Mouse (Mus musculus): Measurements from ENCODE around the gene Olfr285.

Gene Olfr285

GRCm38 (mm10) chr15:98317177-98317724 lies at the start of gene Olfr285:
Gene Olfr285, minus strand, starts transcription at chr15:98317353.
- no peak for DNase-seq (ENCODE audit: inconsistent age in 2 of 2, low spot score in 1 of 2)

- DNase-seq (ENCODE audit: inconsistent age in 2 of 2, low spot score in 1 of 2): no peak
Observed at GRCm38 (mm10) chr15:98340887-98341286, 23.7 kb upstream of the Olfr285 start, which contains the start of gene Olfr284. Gene Olfr284, minus strand, starts transcription at chr15:98340987.

- peak in 1 of 2 experiments; percentile 42 for DNase-seq (ENCODE audit: inconsistent age in 2 of 2, low spot score in 1 of 2)
Observed at GRCm38 (mm10) chr15:98315703-98316102, 1.4 kb downstream of the Olfr285 start.

GRCm38 (mm10) chr15:98295628-98296551 lies 21.3 kb downstream of the Olfr285 start, which contains the start of gene Zfp641:
Gene Zfp641, minus strand, starts transcription at chr15:98296161.
- DNase-seq (ENCODE audit: inconsistent age in 2 of 2, low spot score in 1 of 2): peak; percentile 64 to 85

- DNase-seq (ENCODE audit: inconsistent age in 2 of 2, low spot score in 1 of 2): no peak
Observed at GRCm38 (mm10) chr15:98293651-98294050, 23.5 kb downstream of the Olfr285 start.

- no peak for DNase-seq (ENCODE audit: inconsistent age in 2 of 2, low spot score in 1 of 2)
Observed at GRCm38 (mm10) chr15:98288566-98288965, 28.6 kb downstream of the Olfr285 start.

- DNase-seq (ENCODE audit: inconsistent age in 2 of 2, low spot score in 1 of 2): no peak
Observed at GRCm38 (mm10) chr15:98286418-98286817, 30.7 kb downstream of the Olfr285 start.
